Mouse (Mus musculus): ENCODE results near the gene Odf3l1.
A peak's percentile ranks its signal among the peaks of the same experiment; 100 is the strongest.

DNA sequence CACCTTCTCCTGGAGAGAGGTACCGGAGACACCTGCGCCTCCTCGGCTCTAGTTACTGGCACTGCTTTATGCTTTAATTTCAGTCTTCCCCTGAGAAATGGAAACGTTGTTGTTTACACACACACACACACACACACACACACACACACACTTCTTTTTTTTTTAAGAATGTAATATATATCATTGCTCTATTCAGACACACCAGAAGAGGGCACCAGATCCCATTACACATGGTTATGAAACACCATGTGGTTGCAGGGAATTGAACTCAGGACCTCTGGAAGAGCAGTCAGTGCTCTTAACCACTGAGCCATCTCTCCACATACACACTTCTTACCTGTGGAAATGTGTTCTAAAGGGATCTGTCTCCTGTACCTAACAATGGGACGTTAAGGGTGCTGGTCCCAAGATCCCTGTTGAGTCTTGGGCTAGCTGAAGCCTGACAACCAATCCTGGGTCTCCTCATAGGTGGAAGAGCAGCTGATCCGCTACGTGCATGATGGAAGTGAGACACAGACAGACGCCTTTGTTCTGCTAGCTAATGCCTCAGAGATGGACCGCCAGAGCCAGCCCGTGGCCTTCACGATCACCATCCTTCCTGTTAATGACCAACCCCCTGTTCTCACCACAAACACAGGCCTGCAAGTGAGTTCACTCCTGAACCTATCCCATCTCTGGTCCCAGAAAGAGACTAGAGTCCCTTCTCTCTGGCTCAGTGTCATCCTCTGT, 26.2 kb upstream of the Odf3l1 start:
- TF ChIP-seq BHLHE40 (IDR thresholded peaks at IDR 0.05; ENCODE audit: borderline replicate concordance, low read depth, low read length) (no peak), CTCF (IDR thresholded peaks at IDR 0.05 in 2 of 3, conservative IDR thresholded peaks at IDR 0.05 in 1 of 3; ENCODE audit: control insufficient read depth in 1 of 3, insufficient read depth in 1 of 3, low read depth in 2 of 3, low read length in 3 of 3, poor library complexity in 1 of 3, severe bottlenecking in 1 of 3) (peak; percentile 13 to 54 (median 42); a peak in 3 of 6 replicates), KAT2A (conservative IDR thresholded peaks at IDR 0.05; ENCODE audit: low read depth, low read length) (no peak), ZKSCAN1 (IDR thresholded peaks at IDR 0.05; ENCODE audit: low read depth, low read length) (no peak), GATA1 (IDR thresholded peaks at IDR 0.05; ENCODE audit: low read depth, low read length) (no peak), POLR2A (IDR thresholded peaks at IDR 0.05; ENCODE audit: control insufficient read depth in 1 of 2, insufficient read depth in 1 of 2, low read depth in 1 of 2, low read length in 2 of 2, poor library complexity in 1 of 2) (no peak), ZC3H11A (IDR thresholded peaks at IDR 0.05; ENCODE audit: low read depth, low read length) (no peak), TCF12 (IDR thresholded peaks at IDR 0.05; ENCODE audit: low read depth, low read length) (no peak)
